Mouse (Mus musculus) kidney, postnatal 0 days (tissue): ENCODE data around the gene Wdr61. TPM values are rescaled to one million over a fixed set of nuclear protein-coding genes. Genes with fewer than 3 reads are reported as not detected.

ENCODE experiments used
- ATAC-seq: fragments of 200-750 bp; cut with Nextera tagmentation; replicated peaks from 2 replicates; pipeline ENCODE4 v1.8.0; 2017; ENCODE audit warnings: low read depth, moderate number of reproducible peaks, moderate TSS enrichment, moderate library complexity; ENCODE audit not compliant: low FRiP score
- DNase-seq: peaks from one replicate; pipeline ENCODE4 v3.0.0-alpha.2; 2016; ENCODE audit warnings: low spot score
- H3K27ac ChIP-seq: fragments of 300-500 bp; sonication (generic); 2 replicates; pipeline ENCODE4 v1.5.1; 2014; ENCODE audit warnings: mild to moderate bottlenecking
- H3K27me3 ChIP-seq: fragments of 300-500 bp; sonication (generic); 2 replicates; pipeline ENCODE4 v1.6.1; 2014; ENCODE audit warnings: low read length, mixed read lengths; ENCODE audit not compliant: insufficient read depth
- H3K36me3 ChIP-seq: fragments of 300-500 bp; sonication (generic); 2 replicates; pipeline ENCODE4 v1.6.1; 2014; ENCODE audit warnings: low read length, mixed read lengths; ENCODE audit not compliant: insufficient read depth
- H3K4me1 ChIP-seq: fragments of 300-500 bp; sonication (generic); replicated peaks from 2 replicates; pipeline ENCODE4 v1.6.1; 2014; ENCODE audit warnings: antibody characterized with exemption, low read length, mixed read lengths; ENCODE audit not compliant: insufficient read depth
- H3K4me2 ChIP-seq: fragments of 300-500 bp; sonication (generic); 2 replicates; pipeline ENCODE4 v1.6.1; 2014; ENCODE audit warnings: mild to moderate bottlenecking, low read length, moderate library complexity, mixed read lengths
- H3K4me3 ChIP-seq: fragments of 300-500 bp; sonication (generic); replicated peaks from 2 replicates; pipeline ENCODE4 v1.5.1; 2014; ENCODE audit warnings: low read depth, low read length
- H3K9ac ChIP-seq: fragments of 300-500 bp; sonication (generic); 2 replicates; pipeline ENCODE4 v1.6.1; 2014; ENCODE audit warnings: low read depth, low read length
- H3K9me3 ChIP-seq: fragments of 300-500 bp; sonication (generic); replicated peaks from 2 replicates; pipeline ENCODE4 v1.6.1; 2016; ENCODE audit warnings: low read length, inconsistent platforms, mixed read lengths
- CTCF ChIP-seq: IDR thresholded peaks from 2 replicates; pipeline ENCODE4 v1.5.1; 2016; ENCODE audit warnings: antibody characterized with exemption, low read depth, mild to moderate bottlenecking, moderate library complexity
- WGBS: fragments of 180-500 bp; shearing (Covaris S2); extraction: QIAGEN DNeasy Blood & Tissue Kit; methylation state at CpG from one replicate; pipeline ENCODE4 v1.1.7; 2014; 5-methylcytosine and 5-hydroxymethylcytosine counted together
- microRNA-seq: library from miRNA; unstranded; fragments of <30 nt; microRNA quantifications from one replicate; pipeline ENCODE4, GENCODE M21; 2016
- polyA plus RNA-seq: library from polyadenylated mRNA; unstranded; fragments of >200 nt; fragmentation: Nextera tagmentation; extraction: Ambion mirVana; gene quantifications from 2 replicates; pipeline ENCODE4 v1.2.1, GENCODE M21; 2015

The Wdr61 gene
- polyA plus RNA-seq, 1 experiment from 2014 or later = 166 TPM

DNA sequence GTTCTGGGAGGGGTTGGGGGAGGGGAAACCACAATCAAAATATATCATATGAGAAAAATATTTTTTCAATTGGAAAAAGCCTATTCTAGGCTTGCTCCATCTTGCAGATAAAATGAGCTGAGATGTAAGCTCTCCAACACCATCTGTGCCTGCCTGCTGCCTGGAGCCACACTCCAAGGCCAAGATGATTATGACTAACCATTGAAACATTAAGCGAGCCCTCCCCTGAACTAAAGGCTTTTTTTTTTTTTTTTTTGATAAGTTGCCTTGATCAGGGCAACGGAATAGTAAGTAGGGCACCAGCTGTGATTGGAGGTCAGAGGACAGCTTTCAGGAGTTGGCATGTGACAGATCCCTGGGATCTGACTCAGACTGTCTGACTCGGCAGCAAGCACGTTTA lies 65.9 kb downstream of the Wdr61 start:
- WGBS = 81% methylated on average over 4 of the region's 4 CpGs
- no peaks in the 10 kb centered on the region for H3K36me3 ChIP-seq
- no peak overlapping the region for H3K4me3 ChIP-seq
- no peak overlapping the region for H3K27ac ChIP-seq
- no peak for TF ChIP-seq CTCF
- H3K27me3 ChIP-seq = no peaks in the 10 kb centered on the region
- no peak overlapping the region for H3K4me2 ChIP-seq
- H3K4me1 ChIP-seq = no peaks in the 10 kb centered on the region
- DNase-seq (no peak), ATAC-seq (no peak)
- H3K9ac ChIP-seq = no peak overlapping the region
- H3K9me3 ChIP-seq = no peaks in the 10 kb centered on the region

DNA sequence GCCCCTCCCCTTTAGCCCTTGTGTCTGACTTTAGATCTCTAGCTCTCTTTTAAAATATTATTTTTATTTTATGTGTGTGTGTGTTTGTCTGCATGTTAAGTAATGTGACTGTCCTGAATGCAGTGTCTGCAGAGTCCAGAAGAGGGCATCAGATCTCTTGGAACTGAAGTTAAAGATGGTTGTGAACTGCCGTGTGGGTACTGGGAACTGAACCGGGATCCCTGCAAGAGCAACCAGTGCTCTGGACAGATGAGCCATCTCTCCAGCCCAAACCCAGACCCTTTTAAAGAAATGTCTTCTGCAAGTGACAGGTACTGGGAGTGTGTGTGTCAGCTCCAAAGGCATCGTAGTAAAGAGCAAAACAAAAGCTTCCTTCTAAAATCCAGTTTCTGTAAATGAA lies 68.2 kb downstream of the Wdr61 start:
- H3K4me1 ChIP-seq = 0 out of 2 replicates have a peak, but pooled peaks cover 11% of the 10 kb centered on the region
- no peak for TF ChIP-seq CTCF
- no peak overlapping the region for H3K9ac ChIP-seq
- 98% methylated on average over 3 of the region's 3 CpGs for WGBS
- H3K36me3 ChIP-seq = no peaks in the 10 kb centered on the region
- no peak overlapping the region for H3K4me2 ChIP-seq
- no peaks in the 10 kb centered on the region for H3K9me3 ChIP-seq
- H3K27me3 ChIP-seq = no peaks in the 10 kb centered on the region
- ATAC-seq (no peak), DNase-seq (no peak)
- H3K4me3 ChIP-seq = no peak overlapping the region
- H3K27ac ChIP-seq = no peak overlapping the region

Small RNAs within 50 kb of the gene (microRNA-seq; reads per million reads assigned to microRNA genes)
- not detected for gene Mir5710

Other genes starting within 250 kb of the Wdr61 start
- gene Dmxl2, start 232.9 kb downstream of the Wdr61 start, polyA plus RNA-seq = 7.5 and 8.5 TPM in 2 replicates
- gene Sh2d7, start 195.5 kb downstream of the Wdr61 start, polyA plus RNA-seq = not detected in 2 replicates
- 18.0 and 19.2 TPM in 2 replicates for gene Cib2, start 174.3 kb downstream of the Wdr61 start, polyA plus RNA-seq
- gene Idh3a, start 148.2 kb downstream of the Wdr61 start, polyA plus RNA-seq = 247 and 272 TPM in 2 replicates
- gene Acsbg1, start 72.6 kb downstream of the Wdr61 start, polyA plus RNA-seq = 1.0 and 1.4 TPM in 2 replicates
- gene Dnaja4, start 35.6 kb downstream of the Wdr61 start, polyA plus RNA-seq = 2.9 and 3.2 TPM in 2 replicates
- 14.3 and 18.0 TPM in 2 replicates for gene Crabp1, start 30.2 kb upstream of the Wdr61 start, polyA plus RNA-seq
- 23.4 and 24.5 TPM in 2 replicates for gene Ireb2, start 129.3 kb upstream of the Wdr61 start, polyA plus RNA-seq
- gene Hykk, start 182.8 kb upstream of the Wdr61 start, polyA plus RNA-seq = 15.5 and 16.3 TPM in 2 replicates
- 317 and 325 TPM in 2 replicates for gene Psma4, start 216.3 kb upstream of the Wdr61 start, polyA plus RNA-seq
- 0.72 and 1.1 TPM in 2 replicates for gene AY074887, start 216.5 kb upstream of the Wdr61 start, polyA plus RNA-seq
- gene Chrna5, start 246.4 kb upstream of the Wdr61 start, polyA plus RNA-seq = 0.97 and 1.7 TPM in 2 replicates